16 mouse cellular contexts compared by ENCODE assay signal in genomic region chr15:12889909-12890308, GRCm38 (mm10).
"Had no signal": no experiment of that assay in that cellular context is flagged by ENCODE, and none has a peak within 500 bp of the region (broad histone marks: within the 10 kb centered on the region; RNA-seq: fewer than 3 reads in every experiment).

No protein-coding gene starts in this region.

- H3K4me1 ChIP-seq: limb, embryonic 13.5 days; midbrain, embryonic 13.5 days; neural tube, embryonic 15.5 days; stomach, embryonic 15.5 days had no signal

- H3K9ac ChIP-seq: limb, embryonic 13.5 days; liver, embryonic 15.5 days; midbrain, embryonic 13.5 days; neural tube, embryonic 15.5 days; stomach, embryonic 15.5 days had no signal

- ATAC-seq: lung, postnatal 0 days; midbrain, embryonic 13.5 days had no signal

- H3K4me2 ChIP-seq: limb, embryonic 13.5 days; liver, embryonic 15.5 days; midbrain, embryonic 13.5 days; neural tube, embryonic 15.5 days; stomach, embryonic 15.5 days had no signal

- DNase-seq: kidney, adult 9 months; kidney, postnatal 36 days; left cerebral cortex, postnatal 4 days; lung, adult 2 months; lung, postnatal 36 days; right cerebral cortex, postnatal 4 days; spleen, adult 18-20 months had no signal

- H3K27ac ChIP-seq: kidney, postnatal 0 days; layer of hippocampus, adult 2 months; limb, embryonic 13.5 days; liver, embryonic 15.5 days; midbrain, embryonic 13.5 days; neural tube, embryonic 15.5 days; stomach, embryonic 15.5 days had no signal

- H3K9me3 ChIP-seq: limb, embryonic 13.5 days; liver, embryonic 15.5 days; midbrain, embryonic 13.5 days; neural tube, embryonic 15.5 days; stomach, embryonic 15.5 days had no signal

- H3K4me3 ChIP-seq: layer of hippocampus, adult 2 months; limb, embryonic 13.5 days; liver, embryonic 15.5 days; midbrain, embryonic 13.5 days; myocyte; neural tube, embryonic 15.5 days; stomach, embryonic 15.5 days had no signal

- H3K27me3 ChIP-seq: limb, embryonic 13.5 days; liver, embryonic 15.5 days; midbrain, embryonic 13.5 days; neural tube, embryonic 15.5 days; stomach, embryonic 15.5 days had no signal
